Mouse (Mus musculus): ENCODE data around the gene Zim1.

Gene Zim1

GRCm38 (mm10) chr7:6651221-6651620 lies 45.0 kb downstream of the Zim1 start:
- no peak for DNase-seq (ENCODE audit: low spot score in 2 of 2)

GRCm38 (mm10) chr7:6650526-6650925 lies 45.7 kb downstream of the Zim1 start:
- DNase-seq (ENCODE audit: low spot score in 2 of 2): no peak

DNA sequence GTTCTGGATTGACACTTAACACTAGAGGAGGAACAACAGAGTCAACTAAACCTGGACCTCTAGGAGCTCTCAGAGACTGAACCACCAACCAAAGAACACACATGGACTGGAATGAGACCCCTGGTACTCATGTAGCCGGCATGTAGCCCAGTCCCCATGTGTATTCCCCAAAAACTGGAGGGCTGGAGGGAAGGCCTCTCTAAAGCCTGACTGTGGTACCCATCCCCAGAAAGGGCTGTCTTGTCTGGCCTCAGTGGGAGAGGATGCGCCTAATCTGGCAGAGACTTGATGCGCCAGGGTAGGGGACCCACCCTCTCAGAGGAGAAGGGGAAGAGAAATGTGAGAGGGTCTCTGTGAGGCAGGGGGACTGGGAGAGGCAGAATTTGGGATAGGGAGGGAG lies 50.4 kb downstream of the Zim1 start:
- no peak for DNase-seq (ENCODE audit: low spot score in 2 of 2)

DNA sequence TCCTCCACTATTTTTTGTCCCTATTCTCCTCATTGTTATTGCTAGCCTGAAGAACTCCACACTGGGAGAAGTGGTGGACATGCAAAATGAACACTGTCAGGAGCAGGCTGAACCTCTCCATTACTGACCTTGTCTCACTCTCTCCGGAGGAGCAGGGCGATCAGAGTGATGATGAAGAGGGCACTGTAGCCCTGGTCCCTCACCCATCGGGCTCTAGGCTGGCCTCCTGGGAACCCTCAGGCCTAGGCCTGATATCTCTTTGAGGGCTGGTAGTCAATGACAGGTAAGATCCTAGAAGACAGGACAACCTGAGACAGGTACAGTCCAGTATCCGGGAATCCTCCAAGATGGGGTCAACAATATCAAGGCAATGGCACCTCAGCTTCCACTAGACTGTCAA lies 58.2 kb downstream of the Zim1 start:
- no peak for DNase-seq (ENCODE audit: low spot score in 2 of 2)

- no peak for DNase-seq (ENCODE audit: low spot score in 2 of 2)
Measured at GRCm38 (mm10) chr7:6636741-6637140, 59.5 kb downstream of the Zim1 start.

- DNase-seq (ENCODE audit: low spot score in 2 of 2): no peak
Measured at GRCm38 (mm10) chr7:6635831-6636230, 60.4 kb downstream of the Zim1 start.
